Mouse (Mus musculus) cerebellum, adult 2 months (tissue): ENCODE results near the gene Zbtb8a.
"Not testable (repeated sequence)": the region's sequence is repeated elsewhere in the genome, so short reads cannot be mapped to it uniquely, and the experiment has no call there.

Experiments used
- CTCF ChIP-seq: fragments of 200-500 bp; IDR thresholded peaks from 2 replicates; pipeline ENCODE4 v1.5.1; 2011; ENCODE audit warnings: low read depth, mild to moderate bottlenecking, control low read depth, low read length, moderate library complexity, borderline replicate concordance; ENCODE audit not compliant: insufficient read depth
- POLR2A ChIP-seq: fragments of 200-500 bp; IDR thresholded peaks from 2 replicates; pipeline ENCODE4 v1.6.1; 2011; ENCODE audit warnings: low read length, control low read depth, borderline replicate concordance; ENCODE audit not compliant: insufficient read depth

DNA sequence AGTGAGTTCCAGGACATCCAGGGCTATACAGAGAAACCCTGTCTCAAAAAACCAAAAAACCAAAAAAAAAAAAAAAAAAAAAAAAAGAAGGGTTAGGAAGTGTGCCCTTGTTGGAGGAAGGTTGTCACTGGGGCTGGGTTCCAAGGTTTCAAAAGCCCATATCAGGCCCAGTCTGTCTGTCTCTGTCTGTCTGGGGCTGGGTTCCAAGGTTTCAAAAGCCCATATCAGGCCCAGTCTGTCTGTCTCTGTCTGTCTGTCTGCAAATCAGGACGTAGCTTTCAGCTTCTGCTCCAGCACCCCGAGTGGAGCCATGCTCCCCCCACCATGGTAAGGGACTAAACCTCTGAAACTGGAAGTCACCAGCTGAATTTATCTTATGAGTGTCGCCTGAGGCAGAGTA, 15.7 kb downstream of the Zbtb8a start:
- not testable (repeated sequence) for TF ChIP-seq CTCF, POLR2A
